Mouse (Mus musculus) bone marrow macrophage, adult 2 months (primary cell): Measurements from ENCODE around the gene Myo1f. TPM values are rescaled to one million over a fixed set of nuclear protein-coding genes. Genes with fewer than 3 reads are reported as not detected.

Experiments used
- H3K27ac ChIP-seq: 2 replicates; pipeline ENCODE4 v1.5.1; 2012; ENCODE audit warnings: low read depth, low read length; ENCODE audit not compliant: insufficient read depth
- H3K4me1 ChIP-seq: 2 replicates; pipeline ENCODE4 v1.6.1; 2012; ENCODE audit warnings: low read length; ENCODE audit not compliant: control insufficient read depth, insufficient read depth
- H3K4me3 ChIP-seq: 2 replicates; pipeline ENCODE4 v1.5.1; 2012; ENCODE audit warnings: mild to moderate bottlenecking, low read length, moderate library complexity; ENCODE audit not compliant: insufficient read depth
- CTCF ChIP-seq: IDR thresholded peaks from 2 replicates; pipeline ENCODE4 v1.5.1; 2012; ENCODE audit warnings: low read depth, mild to moderate bottlenecking, low read length, moderate library complexity
- POLR2A ChIP-seq: IDR thresholded peaks from 2 replicates; pipeline ENCODE4 v1.6.1; 2012; ENCODE audit warnings: mild to moderate bottlenecking, low read depth, low read length, borderline replicate concordance
- polyA plus RNA-seq: library from polyadenylated mRNA; stranded (reverse); fragments of >200 nt; gene quantifications from 2 replicates; pipeline ENCODE4 v1.2.4, GENCODE M21; 2012; ENCODE audit not compliant: missing spikeins, insufficient read depth, insufficient read length

The Myo1f gene
- polyA plus RNA-seq, 1 experiment: 491 TPM

DNA sequence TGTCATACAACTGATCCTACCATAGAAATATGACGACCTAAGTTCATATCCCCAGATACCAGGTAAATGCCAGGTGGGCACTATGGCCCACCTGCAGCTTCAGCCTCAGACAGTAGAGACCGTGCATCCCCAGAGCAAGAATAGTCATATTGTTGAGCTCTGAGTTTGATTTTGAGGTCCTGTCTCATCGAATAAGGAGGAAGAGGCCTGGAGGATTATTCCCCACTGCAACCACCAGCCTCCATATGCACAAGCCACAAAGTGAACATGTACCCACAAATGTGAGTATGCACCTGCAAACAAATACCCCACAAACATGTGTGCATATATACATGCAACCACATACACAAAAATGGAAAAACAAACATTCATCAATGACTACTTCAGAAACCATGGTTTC lies 71.8 kb downstream of the Myo1f start:
- no peak for TF ChIP-seq CTCF
- no peak for TF ChIP-seq POLR2A
- Histone ChIP-seq H3K4me3 (no peak overlapping the region), H3K27ac (no peak overlapping the region), H3K4me1 (peaks cover 18% of the 10 kb centered on the region)

DNA sequence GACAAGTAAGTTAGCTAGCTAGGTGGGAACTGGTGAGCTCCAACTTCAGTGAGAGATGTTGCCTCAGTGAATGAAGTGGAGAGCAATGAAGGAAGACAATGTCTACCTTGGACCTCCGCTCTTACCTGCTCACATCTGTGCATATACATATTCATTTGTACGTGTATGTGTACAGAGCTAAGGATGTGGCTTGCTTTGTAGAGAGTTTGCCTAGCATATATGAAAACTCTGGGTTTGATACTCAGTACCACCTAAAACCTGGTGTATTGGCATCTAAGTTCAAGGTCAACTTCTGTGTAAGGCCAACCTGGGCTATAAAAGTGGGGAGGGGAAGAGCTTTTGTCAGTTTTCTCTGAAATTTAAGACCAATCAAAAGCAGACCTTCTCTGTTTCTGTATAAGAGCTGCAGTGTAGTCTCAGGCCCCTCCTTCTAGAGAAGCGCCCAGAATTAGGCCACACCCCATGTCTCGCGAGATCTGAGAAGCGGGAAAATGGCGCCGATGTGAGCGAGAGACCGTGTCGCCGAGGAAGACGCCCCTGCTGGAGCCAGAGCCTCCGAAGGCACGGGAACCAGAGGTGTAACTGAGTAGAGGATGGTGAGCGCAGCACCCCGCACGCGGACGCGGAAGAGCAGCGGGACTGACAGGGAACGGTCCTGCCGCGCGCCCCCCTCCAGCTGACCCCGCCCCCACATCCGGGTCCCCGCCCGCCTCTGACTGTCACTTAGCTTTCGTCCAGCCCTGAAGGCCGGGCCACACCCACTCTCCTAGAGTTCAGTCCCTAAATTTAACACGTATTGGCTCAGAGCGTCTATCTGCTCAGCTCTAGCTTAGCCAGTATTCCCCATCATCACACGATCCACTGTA lies 73.3 kb downstream of the Myo1f start, which contains the start of gene Zfp414:
TSS of gene Zfp414 (plus strand) at position 470 of the 866 bp plus-strand sequence.
- peak within 1 kb of the TSS; percentile 90 for H3K27ac ChIP-seq
- H3K4me3 ChIP-seq: peak within 1 kb of the TSS; percentile 86
- TF ChIP-seq POLR2A (no peak), CTCF (no peak)
- H3K4me1 ChIP-seq: peaks cover 18% of the 10 kb centered on the region

DNA sequence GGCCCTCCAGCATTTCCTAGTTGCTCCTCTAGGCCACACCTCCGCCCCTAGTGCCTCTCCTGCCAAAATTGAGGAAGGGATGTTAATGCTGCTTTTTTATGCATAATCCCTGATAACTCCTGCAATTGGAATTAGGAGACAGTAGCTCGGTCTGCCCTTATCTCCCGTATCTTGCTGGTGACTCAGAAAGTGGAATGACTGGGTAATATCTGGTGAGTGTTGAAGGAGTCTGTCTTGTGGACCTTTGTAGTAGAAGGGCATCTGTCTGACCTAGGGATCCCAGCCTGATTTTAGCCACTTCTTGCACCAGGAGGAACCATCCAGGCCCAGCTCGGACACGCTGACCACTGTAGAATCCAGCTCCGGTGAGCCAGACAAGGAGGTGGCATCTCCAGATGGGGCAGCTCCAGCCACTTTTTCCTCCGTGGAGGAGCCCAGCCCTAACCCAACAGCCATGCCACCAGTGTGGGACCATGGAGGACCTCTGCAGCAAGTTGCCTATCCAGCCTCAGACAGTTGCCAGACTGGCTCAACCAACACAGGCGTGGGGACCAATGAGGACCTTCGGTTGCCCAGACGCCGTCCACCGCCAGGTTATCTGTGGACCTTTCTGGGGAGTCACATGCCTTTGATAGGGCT lies 74.1 kb downstream of the Myo1f start:
- TF ChIP-seq CTCF: no peak
- TF ChIP-seq POLR2A: no peak
- Histone ChIP-seq H3K27ac (peak overlapping the region; percentile 64), H3K4me1 (peaks cover 18% of the 10 kb centered on the region), H3K4me3 (peak overlapping the region; percentile 86)

DNA sequence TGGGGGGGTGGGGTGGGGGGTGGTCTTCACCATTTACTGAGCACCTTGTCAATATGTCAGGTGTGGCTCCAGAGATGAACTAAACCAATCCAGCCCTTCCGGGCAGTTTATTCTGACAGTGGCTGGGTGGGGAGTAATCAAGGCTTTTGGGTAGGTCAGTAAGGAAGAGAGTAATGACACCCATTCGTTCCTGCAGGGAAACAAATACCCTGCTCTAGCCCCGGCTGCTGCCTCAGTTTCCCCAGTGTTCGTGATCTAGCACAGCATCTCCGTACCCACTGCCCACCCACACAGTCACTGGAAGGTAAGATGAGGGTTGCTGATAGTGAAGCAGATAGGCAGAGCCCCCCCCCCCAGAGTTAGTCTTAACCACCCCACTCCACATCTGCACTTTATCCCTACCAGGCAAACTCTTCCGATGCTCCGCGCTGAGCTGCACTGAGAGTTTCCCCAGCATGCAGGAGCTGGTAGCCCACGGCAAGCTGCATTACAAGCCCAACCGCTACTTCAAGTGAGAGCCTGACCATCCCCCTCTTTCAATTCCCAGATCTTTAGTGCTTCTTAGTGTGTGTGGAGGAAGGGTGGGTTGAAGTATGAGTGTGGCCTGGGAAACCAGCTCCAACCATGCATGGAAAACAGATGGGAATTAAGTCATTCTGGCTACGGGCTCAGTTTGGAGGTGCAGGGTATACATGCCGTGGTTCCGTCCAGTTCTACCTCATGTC lies 74.8 kb downstream of the Myo1f start:
- Histone ChIP-seq H3K4me3 (peak overlapping the region; percentile 86; the same call in 1 of the 2 replicates), H3K4me1 (peaks cover 18% of the 10 kb centered on the region), H3K27ac (no peak overlapping the region)
- TF ChIP-seq CTCF (no peak), POLR2A (no peak)

DNA sequence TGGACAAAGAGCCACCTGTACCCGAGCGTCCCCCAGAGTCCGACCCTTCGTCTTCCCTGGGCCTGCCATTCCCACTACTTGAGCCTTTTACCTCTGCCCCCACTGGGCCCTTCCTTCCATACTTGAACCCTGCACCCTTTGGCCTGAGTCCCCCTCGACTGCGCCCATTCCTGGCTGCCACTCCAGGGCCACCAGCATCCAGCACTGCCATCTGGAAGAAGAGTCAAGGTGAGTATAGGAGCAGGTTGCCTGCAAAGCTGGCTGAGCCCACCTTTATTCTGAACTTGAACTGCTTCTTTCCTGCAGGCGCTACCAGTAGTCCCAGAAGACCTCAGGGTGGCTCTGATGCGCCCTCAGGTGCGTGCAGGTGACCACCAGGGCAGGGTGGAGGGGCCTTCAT lies 75.7 kb downstream of the Myo1f start:
- peaks cover 18% of the 10 kb centered on the region for H3K4me1 ChIP-seq
- no peak for TF ChIP-seq POLR2A
- TF ChIP-seq CTCF: no peak
- no peak overlapping the region for H3K27ac ChIP-seq

DNA sequence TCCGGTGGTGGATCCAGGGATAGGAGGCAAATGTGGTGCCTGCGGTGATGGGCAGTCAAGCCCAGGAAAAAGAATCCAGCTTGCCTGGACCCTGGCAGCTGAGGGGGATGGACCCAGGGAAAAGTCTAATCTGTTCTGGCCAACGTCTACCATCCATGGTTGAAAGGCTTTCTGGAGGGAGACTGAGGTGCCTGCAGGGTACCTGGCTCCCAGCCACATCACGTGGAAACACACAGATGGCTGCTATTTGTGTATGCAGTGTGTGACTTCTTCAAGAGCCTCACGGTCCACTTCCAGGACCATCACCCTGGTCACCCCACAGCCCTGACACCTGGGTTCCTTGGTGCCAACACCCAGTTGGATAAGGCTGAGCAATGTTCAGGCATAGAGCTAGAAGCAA lies 76.3 kb downstream of the Myo1f start:
- Histone ChIP-seq H3K27ac (no peak overlapping the region), H3K4me1 (peaks cover 19% of the 10 kb centered on the region), H3K4me3 (no peak overlapping the region)
- TF ChIP-seq POLR2A (no peak), CTCF (no peak)

More for the DNA sequence above, 75.7 kb downstream of the Myo1f start:
- no peak overlapping the region for H3K4me3 ChIP-seq

DNA sequence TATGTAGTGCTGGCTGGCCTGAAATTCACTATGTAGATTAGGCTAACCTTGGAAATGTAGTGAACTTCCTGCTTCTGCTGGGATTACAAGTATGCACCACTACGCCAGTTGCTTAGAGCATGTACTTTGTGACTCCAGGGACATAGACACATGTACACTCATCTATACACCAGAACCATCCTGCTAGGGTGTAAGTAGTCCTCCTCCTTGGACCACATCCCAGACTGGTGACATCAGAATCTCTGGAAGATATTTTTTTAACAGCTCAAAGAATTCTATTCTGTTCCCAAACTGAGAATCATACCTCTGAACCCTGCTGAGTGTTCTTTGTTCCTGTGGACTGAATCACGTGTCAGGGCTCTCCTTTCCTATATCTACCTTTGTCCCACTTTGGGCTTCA lies 81.5 kb downstream of the Myo1f start:
- TF ChIP-seq CTCF (no peak), POLR2A (no peak)
- Histone ChIP-seq H3K4me1 (peaks cover 48% of the 10 kb centered on the region), H3K27ac (no peak overlapping the region), H3K4me3 (no peak overlapping the region)

DNA sequence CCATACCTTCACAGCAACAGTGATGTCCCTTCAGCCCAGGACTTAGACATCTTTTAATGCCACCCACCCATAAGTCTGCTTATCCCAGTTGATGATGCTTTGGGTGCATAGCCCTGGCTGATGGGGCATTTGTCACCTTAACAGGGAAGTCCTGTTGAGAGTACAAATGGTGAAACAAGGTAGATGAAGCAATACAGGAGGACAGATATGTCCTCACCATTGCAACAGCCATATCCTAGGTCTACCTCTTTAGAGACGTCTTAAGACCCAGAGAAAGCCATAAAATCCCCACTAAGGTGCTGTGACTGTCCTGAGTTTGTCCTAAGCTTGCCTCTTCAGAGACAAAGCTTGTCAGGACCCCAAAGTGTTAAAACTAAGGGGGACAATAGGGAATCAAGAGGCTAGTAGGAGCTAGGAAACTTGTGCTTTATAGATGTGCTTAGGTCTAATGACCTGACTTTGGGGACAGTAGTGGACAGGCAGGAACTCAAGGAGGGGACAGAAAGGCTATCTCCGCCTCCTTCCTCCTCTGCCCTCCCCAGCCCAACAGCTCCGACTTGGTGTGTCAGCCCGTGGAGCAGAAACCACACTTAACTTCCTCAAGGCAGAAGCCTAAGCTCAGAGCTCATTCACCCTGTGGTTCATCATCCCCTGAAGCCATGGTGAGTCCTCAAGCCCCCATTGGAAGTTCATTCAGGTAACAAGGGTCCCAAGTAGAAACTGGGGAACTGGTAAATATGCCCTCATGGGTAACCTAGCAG lies 82.2 kb downstream of the Myo1f start, which contains the start of gene Pram1:
TSS of gene Pram1 (plus strand) at position 541 of the 761 bp plus-strand sequence.
- Histone ChIP-seq H3K27ac (peak within 1 kb of the TSS; percentile 36), H3K4me3 (no peak within 1 kb of the TSS), H3K4me1 (peaks cover 49% of the 10 kb centered on the region)
- TF ChIP-seq POLR2A: no peak
- TF ChIP-seq CTCF: no peak

DNA sequence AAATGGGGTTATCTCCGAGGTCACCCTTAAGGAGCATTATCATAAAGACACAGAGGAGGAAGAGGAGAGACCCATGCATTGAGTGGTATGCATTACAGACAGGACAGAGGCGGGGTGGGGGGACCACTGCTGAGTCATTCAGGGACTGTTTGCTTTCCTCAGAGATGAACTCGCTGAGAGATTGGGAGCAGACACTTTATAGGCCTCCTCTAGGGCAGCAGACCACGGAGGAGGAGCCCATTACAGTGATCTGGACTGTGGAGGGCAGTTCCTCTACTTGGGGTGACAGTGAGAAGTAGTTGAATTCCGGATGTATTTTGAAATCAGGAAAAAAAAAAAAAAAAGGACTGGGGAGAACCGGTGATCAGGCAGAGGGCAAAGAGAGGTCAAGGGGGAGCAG lies 84.2 kb downstream of the Myo1f start:
- TF ChIP-seq POLR2A: no peak
- Histone ChIP-seq H3K4me3 (no peak overlapping the region), H3K4me1 (peaks cover 49% of the 10 kb centered on the region), H3K27ac (peak overlapping the region; percentile 87)
